Mouse (Mus musculus): ENCODE data around the gene Tmem205. TPM values are rescaled to one million over a fixed set of nuclear protein-coding genes. Genes with fewer than 3 reads are reported as not detected.

Gene Tmem205
- polyA plus RNA-seq, 1 experiment from 2014 or later = 75.4 TPM

DNA sequence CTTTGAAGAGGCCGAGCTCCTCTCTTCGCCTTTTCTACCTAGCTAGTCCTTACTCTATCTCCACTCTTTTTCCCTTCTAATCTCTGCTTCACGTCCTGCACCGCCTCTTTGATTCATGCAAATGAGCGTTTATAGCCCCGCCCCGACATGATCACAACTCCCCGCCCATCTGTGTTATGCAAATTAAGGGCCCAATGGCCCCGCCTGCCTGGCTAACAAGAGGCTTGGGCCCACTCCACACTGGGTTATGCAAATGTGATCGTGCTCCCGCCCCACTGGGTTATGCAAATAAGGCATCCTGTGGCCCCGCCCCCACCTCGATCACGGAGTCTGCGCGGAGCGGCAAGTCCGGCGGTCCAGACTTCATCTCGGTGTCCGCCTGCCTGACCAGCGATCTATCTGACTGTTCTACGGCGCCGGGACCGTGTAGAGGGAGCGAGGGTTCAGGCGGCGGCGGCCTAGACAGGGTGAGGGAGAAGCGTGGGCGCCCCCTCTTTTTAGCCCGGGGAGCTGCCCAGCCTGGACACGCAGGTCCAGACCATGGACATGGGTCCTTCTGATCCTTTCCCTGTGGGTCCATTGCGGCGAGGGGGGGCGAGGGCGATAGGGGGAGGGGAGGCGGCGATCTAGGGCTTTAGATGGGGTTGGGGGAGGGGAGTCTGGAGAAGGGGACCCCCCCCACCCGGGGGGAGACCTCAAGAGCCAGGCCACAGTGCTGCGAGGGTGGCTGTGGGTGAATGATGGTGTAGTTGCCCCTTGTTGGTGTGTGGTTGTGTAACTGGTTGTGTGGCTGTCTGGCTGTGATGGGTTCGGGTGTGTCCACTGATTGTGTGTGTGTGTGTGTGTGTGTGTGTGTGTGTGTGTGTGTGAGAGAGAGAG, 9.6 kb upstream of the Tmem205 start, which contains the start of gene Plppr2:
Plppr2 (plus strand) TSS at position 342 of the 879 bp plus-strand sequence.
- 3% methylated on average over 41 of the region's 43 CpGs for WGBS
- Histone ChIP-seq H3K4me3 (ENCODE audit: low read length) (peak within 1 kb of the TSS; percentile 65), H3K36me3 (ENCODE audit: insufficient read depth, low read length) (no peaks in the 10 kb centered on the region), H3K27me3 (ENCODE audit: insufficient read depth, low read length) (no peaks in the 10 kb centered on the region), H3K4me2 (replicated peaks; ENCODE audit: low read depth, low read length) (peak within 1 kb of the TSS; percentile 75), H3K27ac (ENCODE audit: low read length) (peak within 1 kb of the TSS; percentile 31; the same call in 1 of the 2 replicates), H3K4me1 (ENCODE audit: insufficient read depth, low read length) (peaks cover 9% of the 10 kb centered on the region; the same call in 1 of the 2 replicates), H3K9ac (replicated peaks; ENCODE audit: low read length) (peak within 1 kb of the TSS; percentile 67), H3K9me3 (ENCODE audit: low read length) (no peaks in the 10 kb centered on the region)
- ATAC-seq (ENCODE audit: low FRiP score, low TSS enrichment) = peak; percentile 98

DNA sequence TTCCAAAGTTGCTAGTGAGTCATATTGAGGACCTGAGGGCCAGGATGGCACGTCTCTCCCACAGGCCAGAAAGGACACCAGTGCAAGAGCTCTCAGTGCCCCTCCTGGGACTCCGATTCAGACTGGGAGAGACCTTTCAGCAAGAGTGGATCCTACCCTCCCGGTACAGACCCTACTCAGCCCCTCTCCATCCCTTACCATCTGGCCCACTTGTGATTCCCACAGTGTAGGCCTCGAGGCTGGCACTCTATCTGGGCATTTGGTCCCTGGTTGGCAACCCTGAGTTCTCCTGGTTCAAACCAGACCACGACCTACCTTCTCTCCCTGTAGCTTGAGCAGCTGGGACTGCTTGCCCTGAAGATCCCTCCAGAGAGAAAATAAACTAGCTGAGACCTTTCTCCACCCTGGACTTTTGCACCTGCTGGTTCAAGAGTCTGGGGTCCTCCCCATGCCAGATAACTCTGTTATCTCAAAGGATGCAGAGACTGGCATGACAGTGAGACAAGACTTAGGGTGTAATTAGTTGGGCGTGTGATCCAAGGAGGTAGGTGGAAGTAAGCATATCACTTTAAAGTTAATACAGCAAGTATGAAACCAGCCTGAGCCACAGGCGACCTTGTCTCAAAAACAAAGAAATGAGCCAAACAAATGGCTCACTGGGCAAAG, 8.2 kb upstream of the Tmem205 start:
- no peak overlapping the region for H3K4me2 ChIP-seq (replicated peaks; ENCODE audit: low read depth, low read length)
- H3K27me3 ChIP-seq (ENCODE audit: insufficient read depth, low read length) = no peaks in the 10 kb centered on the region
- no peaks in the 10 kb centered on the region for H3K36me3 ChIP-seq (ENCODE audit: insufficient read depth, low read length)
- no peak overlapping the region for H3K4me3 ChIP-seq (ENCODE audit: low read length)
- 86% methylated on average over 7 of the region's 7 CpGs for WGBS
- peaks cover 9% of the 10 kb centered on the region; the same call in 1 of the 2 replicates for H3K4me1 ChIP-seq (ENCODE audit: insufficient read depth, low read length)
- no peak overlapping the region for H3K9ac ChIP-seq (replicated peaks; ENCODE audit: low read length)
- no peak for ATAC-seq (ENCODE audit: low FRiP score, low TSS enrichment)
- H3K27ac ChIP-seq (ENCODE audit: low read length) = no peak overlapping the region
- H3K9me3 ChIP-seq (ENCODE audit: low read length) = no peaks in the 10 kb centered on the region

DNA sequence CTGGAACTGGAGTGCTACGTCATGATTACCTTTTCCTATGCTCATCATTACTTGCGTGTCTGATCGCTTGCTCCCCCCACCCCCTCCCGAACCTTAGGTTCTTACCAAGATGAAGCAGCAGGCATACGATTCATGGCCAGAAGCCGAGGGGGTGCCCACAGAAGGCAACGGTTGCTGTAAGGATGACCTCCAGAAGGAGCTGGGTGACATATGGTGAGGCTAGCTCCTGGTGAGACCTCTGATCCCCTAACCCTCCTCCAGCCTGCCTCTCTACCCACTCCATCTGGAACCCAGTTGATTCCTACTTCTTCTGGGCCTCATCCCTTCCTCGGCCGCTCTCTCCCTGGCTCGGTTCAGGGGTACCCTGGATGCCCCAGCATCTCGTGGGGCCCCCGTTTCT, 6.7 kb upstream of the Tmem205 start:
- Histone ChIP-seq H3K27ac (ENCODE audit: low read length) (no peak overlapping the region), H3K4me2 (replicated peaks; ENCODE audit: low read depth, low read length) (no peak overlapping the region), H3K27me3 (ENCODE audit: insufficient read depth, low read length) (no peaks in the 10 kb centered on the region), H3K36me3 (ENCODE audit: insufficient read depth, low read length) (no peaks in the 10 kb centered on the region), H3K4me1 (ENCODE audit: insufficient read depth, low read length) (peaks cover 9% of the 10 kb centered on the region; the same call in 1 of the 2 replicates), H3K4me3 (ENCODE audit: low read length) (no peak overlapping the region), H3K9me3 (ENCODE audit: low read length) (no peaks in the 10 kb centered on the region), H3K9ac (replicated peaks; ENCODE audit: low read length) (no peak overlapping the region)
- ATAC-seq (ENCODE audit: low FRiP score, low TSS enrichment) = no peak
- 89% methylated on average over 12 of the region's 12 CpGs for WGBS

DNA sequence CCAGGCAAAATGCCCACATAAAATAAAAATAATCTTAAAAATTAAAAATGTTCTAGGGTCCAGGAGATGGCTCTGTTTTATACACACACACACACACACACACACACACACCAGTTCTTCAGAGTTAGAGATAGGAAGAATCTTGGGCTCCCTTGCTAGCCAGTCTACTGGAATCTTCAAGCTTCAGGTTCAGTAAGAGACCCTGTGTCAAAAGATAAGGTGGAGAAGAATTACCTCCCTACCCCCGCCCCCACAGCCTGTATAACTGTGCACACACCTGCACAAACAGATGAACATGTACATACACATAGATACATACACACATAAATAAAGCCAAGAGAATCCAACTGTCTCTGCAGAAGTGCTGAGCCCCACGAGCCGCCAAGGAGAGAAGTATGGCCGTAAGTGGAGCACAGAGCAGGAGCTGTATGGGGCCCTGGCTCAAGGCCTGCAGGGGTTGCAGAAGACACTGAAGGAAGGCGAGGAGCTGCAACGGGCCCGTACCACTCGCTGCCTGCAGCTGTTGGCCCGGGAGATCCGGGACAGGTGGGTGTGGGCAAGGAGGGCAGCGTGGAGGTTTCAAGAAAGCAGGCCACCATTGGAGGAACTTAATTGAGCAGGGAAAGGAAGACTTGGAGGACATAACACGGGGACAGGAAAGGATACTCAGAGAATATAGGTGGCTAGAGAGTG, 5.2 kb upstream of the Tmem205 start:
- Histone ChIP-seq H3K9ac (replicated peaks; ENCODE audit: low read length) (no peak overlapping the region), H3K4me1 (ENCODE audit: insufficient read depth, low read length) (peaks cover 10% of the 10 kb centered on the region), H3K4me2 (replicated peaks; ENCODE audit: low read depth, low read length) (no peak overlapping the region), H3K27ac (ENCODE audit: low read length) (no peak overlapping the region), H3K27me3 (ENCODE audit: insufficient read depth, low read length) (no peaks in the 10 kb centered on the region), H3K9me3 (ENCODE audit: low read length) (no peaks in the 10 kb centered on the region), H3K36me3 (ENCODE audit: insufficient read depth, low read length) (no peaks in the 10 kb centered on the region), H3K4me3 (ENCODE audit: low read length) (no peak overlapping the region)
- WGBS = 55% methylated on average over 12 of the region's 12 CpGs
- no peak for ATAC-seq (ENCODE audit: low FRiP score, low TSS enrichment)

DNA sequence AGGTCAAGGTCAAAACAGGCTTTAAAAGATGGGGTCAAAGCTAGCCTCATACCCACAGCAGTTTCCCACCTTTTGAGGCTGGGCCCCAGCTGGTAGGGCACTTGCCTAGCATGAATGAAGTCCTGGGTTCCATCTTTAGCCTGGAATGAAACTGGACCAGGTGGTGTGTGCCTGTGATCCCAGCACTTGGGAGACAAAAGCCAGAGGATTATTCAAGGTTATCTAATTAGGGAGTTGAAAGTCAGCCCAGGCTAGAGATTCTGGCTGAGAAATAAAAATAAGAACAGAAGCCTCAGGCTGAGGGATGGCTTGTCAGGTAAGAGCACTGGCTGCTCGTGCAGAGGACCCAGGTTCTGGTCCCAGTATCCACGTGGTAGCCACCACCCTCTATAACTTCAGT, 4.7 kb upstream of the Tmem205 start:
- Histone ChIP-seq H3K4me3 (ENCODE audit: low read length) (no peak overlapping the region), H3K4me1 (ENCODE audit: insufficient read depth, low read length) (peaks cover 5% of the 10 kb centered on the region), H3K9ac (replicated peaks; ENCODE audit: low read length) (no peak overlapping the region), H3K27ac (ENCODE audit: low read length) (no peak overlapping the region), H3K4me2 (replicated peaks; ENCODE audit: low read depth, low read length) (no peak overlapping the region), H3K9me3 (ENCODE audit: low read length) (no peaks in the 10 kb centered on the region), H3K36me3 (ENCODE audit: insufficient read depth, low read length) (no peaks in the 10 kb centered on the region), H3K27me3 (ENCODE audit: insufficient read depth, low read length) (no peaks in the 10 kb centered on the region)
- no peak for ATAC-seq (ENCODE audit: low FRiP score, low TSS enrichment)
- 80% methylated on average over 2 of the region's 2 CpGs for WGBS

DNA sequence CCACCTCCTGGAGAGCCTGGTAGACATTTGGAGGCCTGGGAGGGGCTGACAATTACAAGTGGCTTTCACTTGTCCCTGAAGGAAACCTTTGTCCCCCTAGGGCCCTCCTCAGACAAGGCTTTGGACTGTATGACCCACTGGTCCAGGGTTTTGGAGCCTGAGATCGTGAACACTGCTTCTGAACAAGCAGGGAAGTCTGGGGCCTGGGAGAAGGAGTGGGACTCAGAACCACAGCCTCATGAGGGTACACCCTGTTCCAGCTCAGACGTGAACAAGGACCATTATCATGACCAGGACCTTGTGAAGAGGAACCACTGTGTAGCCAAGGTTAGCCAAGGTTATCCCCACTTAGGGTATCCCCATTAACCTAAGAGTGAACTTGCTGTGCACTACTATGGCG, 1.9 kb upstream of the Tmem205 start:
- WGBS = 82% methylated on average over 3 of the region's 3 CpGs

DNA sequence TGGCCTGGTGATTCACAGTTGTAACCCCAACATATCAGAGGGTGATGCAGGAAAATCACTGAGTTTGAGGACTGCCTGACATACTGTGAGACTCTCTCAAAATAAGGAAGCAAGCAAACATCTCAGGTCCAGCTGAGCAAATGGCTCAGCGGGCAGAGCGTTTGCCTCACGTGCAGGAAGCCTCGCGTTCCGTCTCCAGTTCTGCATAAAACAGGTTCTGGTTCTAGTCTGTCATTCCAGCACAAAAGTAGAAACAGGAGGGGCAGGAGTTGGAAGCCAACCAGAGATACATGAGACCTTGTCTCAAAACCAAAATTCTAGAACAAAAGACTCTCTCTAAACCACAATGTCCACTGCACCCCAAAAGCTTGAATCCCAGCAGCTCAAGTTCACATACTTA, 572 bp downstream of the Tmem205 start:
- Histone ChIP-seq H3K4me1 (ENCODE audit: insufficient read depth, low read length) (peaks cover 28% of the 10 kb centered on the region), H3K4me2 (replicated peaks; ENCODE audit: low read depth, low read length) (peak overlapping the region; percentile 64), H3K27ac (ENCODE audit: low read length) (peak overlapping the region; percentile 26; the same call in 1 of the 2 replicates), H3K27me3 (ENCODE audit: insufficient read depth, low read length) (no peaks in the 10 kb centered on the region), H3K9ac (replicated peaks; ENCODE audit: low read length) (peak overlapping the region; percentile 70), H3K4me3 (ENCODE audit: low read length) (peak overlapping the region; percentile 60), H3K9me3 (ENCODE audit: low read length) (no peaks in the 10 kb centered on the region), H3K36me3 (ENCODE audit: insufficient read depth, low read length) (0 out of 2 replicates have a peak, but pooled peaks cover 9% of the 10 kb centered on the region)
- WGBS = 0% methylated on average over 6 of the region's 6 CpGs
- no peak for ATAC-seq (ENCODE audit: low FRiP score, low TSS enrichment)

More for the DNA sequence above, 1.9 kb upstream of the Tmem205 start:
- H3K9me3 ChIP-seq (ENCODE audit: low read length) = no peaks in the 10 kb centered on the region
- no peak overlapping the region for H3K4me3 ChIP-seq (ENCODE audit: low read length)
- no peak overlapping the region for H3K9ac ChIP-seq (replicated peaks; ENCODE audit: low read length)
- 0 out of 2 replicates have a peak, but pooled peaks cover 7% of the 10 kb centered on the region for H3K36me3 ChIP-seq (ENCODE audit: insufficient read depth, low read length)
- H3K27me3 ChIP-seq (ENCODE audit: insufficient read depth, low read length) = no peaks in the 10 kb centered on the region
- peaks cover 18% of the 10 kb centered on the region for H3K4me1 ChIP-seq (ENCODE audit: insufficient read depth, low read length)
- no peak overlapping the region for H3K4me2 ChIP-seq (replicated peaks; ENCODE audit: low read depth, low read length)
- H3K27ac ChIP-seq (ENCODE audit: low read length) = no peak overlapping the region
- no peak for ATAC-seq (ENCODE audit: low FRiP score, low TSS enrichment)

DNA sequence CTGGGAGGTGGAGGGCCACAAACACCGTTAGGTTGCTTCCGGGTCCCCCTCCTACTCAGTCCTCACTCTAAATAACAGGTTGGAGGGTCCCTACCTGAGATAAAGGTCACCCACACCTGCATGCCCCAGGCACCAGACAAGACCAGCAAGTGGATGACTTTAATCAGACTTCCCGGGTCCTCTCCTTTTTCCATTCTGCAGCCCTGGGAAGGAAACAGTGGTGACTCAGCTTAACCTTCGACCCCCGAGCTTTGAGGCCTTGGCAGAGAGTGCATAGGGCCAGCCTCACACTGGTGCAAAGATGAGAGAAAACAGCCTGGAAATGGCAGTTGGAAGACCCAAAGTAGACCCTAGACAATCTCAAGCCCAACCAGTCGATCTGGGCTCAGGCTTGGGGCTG, 1.2 kb downstream of the Tmem205 start:
- Histone ChIP-seq H3K36me3 (ENCODE audit: insufficient read depth, low read length) (0 out of 2 replicates have a peak, but pooled peaks cover 9% of the 10 kb centered on the region), H3K4me2 (replicated peaks; ENCODE audit: low read depth, low read length) (peak overlapping the region; percentile 64), H3K27ac (ENCODE audit: low read length) (no peak overlapping the region), H3K9me3 (ENCODE audit: low read length) (no peaks in the 10 kb centered on the region), H3K27me3 (ENCODE audit: insufficient read depth, low read length) (no peaks in the 10 kb centered on the region), H3K4me3 (ENCODE audit: low read length) (peak overlapping the region; percentile 60), H3K9ac (replicated peaks; ENCODE audit: low read length) (peak overlapping the region; percentile 70), H3K4me1 (ENCODE audit: insufficient read depth, low read length) (peaks cover 28% of the 10 kb centered on the region)
- 77% methylated on average over 6 of the region's 6 CpGs for WGBS
- no peak for ATAC-seq (ENCODE audit: low FRiP score, low TSS enrichment)

DNA sequence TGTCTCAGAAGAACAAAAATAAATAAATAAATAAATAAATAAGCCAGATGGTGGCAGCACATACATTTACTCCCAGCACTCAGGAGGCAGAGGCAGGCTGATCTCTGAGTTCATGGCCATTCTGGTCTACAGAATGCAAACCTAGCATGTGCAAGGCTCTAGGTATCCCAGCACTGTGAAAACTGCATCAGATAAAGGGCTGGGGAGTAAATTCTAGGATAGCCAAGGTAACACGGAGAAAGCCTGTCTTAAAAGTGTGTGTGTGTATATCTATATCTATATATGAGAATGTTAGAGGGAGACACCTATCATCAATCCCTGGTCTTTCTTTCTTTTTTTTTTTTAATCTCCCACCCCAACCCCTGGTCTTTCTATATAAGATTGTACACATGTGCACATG, 1.9 kb downstream of the Tmem205 start:
- 0 out of 2 replicates have a peak, but pooled peaks cover 9% of the 10 kb centered on the region for H3K36me3 ChIP-seq (ENCODE audit: insufficient read depth, low read length)
- no peaks in the 10 kb centered on the region for H3K27me3 ChIP-seq (ENCODE audit: insufficient read depth, low read length)
- no peak overlapping the region for H3K27ac ChIP-seq (ENCODE audit: low read length)
- peaks cover 28% of the 10 kb centered on the region for H3K4me1 ChIP-seq (ENCODE audit: insufficient read depth, low read length)
- no peak overlapping the region for H3K4me2 ChIP-seq (replicated peaks; ENCODE audit: low read depth, low read length)
- no peak for ATAC-seq (ENCODE audit: low FRiP score, low TSS enrichment)
- 100% methylated on average over 1 of the region's 1 CpGs for WGBS
- no peak overlapping the region for H3K4me3 ChIP-seq (ENCODE audit: low read length)
- no peaks in the 10 kb centered on the region for H3K9me3 ChIP-seq (ENCODE audit: low read length)
- H3K9ac ChIP-seq (replicated peaks; ENCODE audit: low read length) = no peak overlapping the region

All from kidney, embryonic 16.5 days (tissue).